Mouse (Mus musculus) brain, adult 2 months (tissue): Measurements from ENCODE around the gene Dennd4a.

Experiments
- DNase-seq: peaks from one replicate; pipeline ENCODE4 v3.0.0; 2011; ENCODE audit warnings: low read depth, low spot score

The Dennd4a gene

DNA sequence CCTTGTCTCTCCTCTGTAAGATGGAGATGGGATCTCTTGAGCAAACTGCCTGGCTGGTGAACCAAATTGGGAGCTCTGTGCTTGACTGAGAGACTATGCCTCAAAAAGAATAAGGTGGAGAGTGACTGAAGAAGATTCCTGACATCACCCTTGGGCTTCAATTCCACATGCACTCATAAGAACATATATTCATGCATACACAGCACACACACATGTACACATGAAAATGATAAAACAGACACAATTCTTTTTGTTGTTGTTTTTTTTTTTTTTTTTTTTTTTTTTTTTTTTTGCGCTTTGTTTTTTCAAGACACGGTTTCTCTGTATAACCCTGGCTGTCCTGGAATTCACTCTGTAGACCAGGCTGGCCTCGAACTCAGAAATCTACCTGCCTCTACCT, 146.1 kb downstream of the Dennd4a start:
- DNase-seq, result no peak

DNA sequence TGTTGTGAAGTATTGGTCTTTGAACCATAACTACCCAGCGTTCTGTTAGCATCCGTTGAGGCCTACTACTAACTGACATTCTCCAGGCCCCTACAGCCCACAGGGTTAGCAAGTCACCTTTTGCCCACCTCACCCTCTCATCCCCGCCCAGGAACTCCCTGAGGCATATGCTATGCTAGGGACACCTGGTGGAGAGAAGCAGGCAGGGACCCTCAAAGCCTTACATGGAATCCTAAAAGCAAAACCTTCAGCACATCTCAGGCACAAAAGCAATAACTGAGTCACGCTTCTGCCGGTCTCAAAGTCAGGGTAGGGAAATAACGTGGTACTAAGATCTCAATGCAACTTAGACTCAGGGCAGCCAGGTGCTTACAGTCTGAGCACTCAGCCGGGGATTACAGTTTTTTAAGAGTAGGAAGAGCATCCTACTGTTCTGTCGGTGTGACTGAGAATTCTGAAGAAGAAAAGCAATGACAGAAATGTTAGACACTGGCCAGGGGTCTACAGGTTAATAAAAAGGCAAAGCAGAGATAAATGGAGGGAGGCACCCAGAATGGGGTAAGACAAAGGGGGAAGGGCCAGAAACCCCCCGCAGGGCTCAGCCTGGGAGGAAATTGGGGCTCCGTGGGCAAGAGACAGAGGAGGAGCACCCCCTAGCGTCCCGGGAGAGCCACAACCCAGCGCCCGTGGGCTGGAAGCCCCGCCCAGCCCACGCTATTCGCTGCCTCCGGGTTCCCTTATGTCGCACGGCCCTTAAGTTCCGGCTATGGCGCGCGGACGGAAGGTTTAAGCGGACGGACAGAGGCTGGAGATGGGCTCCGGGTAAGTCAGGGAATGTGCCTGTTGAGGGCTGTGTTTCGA, 149.2 kb downstream of the Dennd4a start, which contains the start of gene Ints14:
Gene Ints14 (plus strand): TSS at position 789 of the 861 bp plus-strand sequence.
- peak; percentile 98 for DNase-seq

DNA sequence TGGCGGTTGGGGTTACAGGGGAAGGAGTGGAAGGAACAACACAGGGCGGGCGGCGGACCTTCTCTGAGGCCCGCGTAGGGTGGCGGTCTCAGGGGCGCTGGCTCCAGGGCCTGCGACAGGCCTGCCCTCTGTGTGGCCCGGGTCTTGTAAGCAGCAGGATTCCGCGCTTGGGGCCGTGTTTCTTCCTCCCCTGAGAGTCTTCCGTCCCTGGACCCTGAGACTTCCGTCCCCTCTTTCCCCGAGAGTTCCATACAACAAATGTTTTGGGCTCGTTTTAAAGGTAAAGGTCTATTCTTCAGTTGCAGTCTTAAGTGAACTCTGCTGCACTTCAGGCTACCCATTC, 149.8 kb downstream of the Dennd4a start:
- no peak for DNase-seq
